Mouse (Mus musculus): ENCODE results near the gene Gm42417. TPM values are rescaled to one million over a fixed set of nuclear protein-coding genes. Genes with fewer than 3 reads are reported as not detected.
"Not testable (repeated sequence)": the region's sequence is repeated elsewhere in the genome, so short reads cannot be mapped to it uniquely, and the experiment has no call there.

The Gm42417 gene
- polyA plus RNA-seq, 1 experiment from 2014 or later: 0.50 TPM

DNA sequence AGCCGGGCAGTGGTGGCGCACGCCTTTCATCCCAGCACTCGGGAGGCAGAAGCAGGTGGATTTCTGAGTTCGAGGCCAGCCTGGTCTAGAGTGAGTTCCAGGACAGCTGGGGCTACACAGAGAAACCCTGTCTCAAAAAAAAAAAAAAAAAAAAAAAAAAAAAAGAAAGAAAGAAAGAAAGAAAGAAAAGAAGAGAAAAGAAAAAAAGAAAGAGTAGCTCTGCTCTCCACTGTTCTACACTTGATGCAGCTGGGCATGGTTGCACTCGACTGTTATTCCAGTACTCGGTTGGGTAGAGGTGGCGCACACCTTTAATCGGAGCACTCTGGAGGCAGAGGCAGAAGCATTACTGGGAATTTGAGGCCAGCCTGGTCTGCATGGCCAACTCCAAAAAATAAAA lies 2.4 kb downstream of the Gm42417 start, which contains the start of gene Ankrd23:
Gene Ankrd23, minus strand, starts transcription at position 101 of the 400 bp plus-strand sequence.
- not testable (repeated sequence) for H3K9me3 ChIP-seq; H3K27me3 ChIP-seq; ATAC-seq (ENCODE audit: low FRiP score); H3K4me1 ChIP-seq; H3K4me2 ChIP-seq; H3K4me3 ChIP-seq (replicated peaks); H3K9ac ChIP-seq
- WGBS: 96% methylated on average over 9 of the region's 9 CpGs
- peak within 1 kb of the TSS; percentile 66 for H3K27ac ChIP-seq
- H3K36me3 ChIP-seq (replicated peaks): peaks cover 31% of the 10 kb centered on the region

- Histone ChIP-seq H3K36me3 (replicated peaks) (peaks cover 27% of the 10 kb centered on the region), H3K27me3 (no peaks in the 10 kb centered on the region), H3K4me3 (replicated peaks) (no peak overlapping the region), H3K4me1 (peaks cover 4% of the 10 kb centered on the region; the same call in 1 of the 2 replicates), H3K9me3 (no peaks in the 10 kb centered on the region), H3K4me2 (no peak overlapping the region), H3K9ac (no peak overlapping the region), H3K27ac (no peak overlapping the region)
- no peak for ATAC-seq (ENCODE audit: low FRiP score)
- WGBS: 85% methylated on average over 8 of the region's 8 CpGs
These were observed 2.9 kb downstream of the Gm42417 start for GRCm38 (mm10) chr1:36536397-36536728.

GRCm38 (mm10) chr1:36535477-36536396 lies 3.5 kb downstream of the Gm42417 start:
- WGBS: 84% methylated on average over 11 of the region's 11 CpGs
- H3K27ac ChIP-seq: no peak overlapping the region
- H3K27me3 ChIP-seq: no peaks in the 10 kb centered on the region
- peaks cover 27% of the 10 kb centered on the region for H3K36me3 ChIP-seq (replicated peaks)
- H3K9ac ChIP-seq: no peak overlapping the region
- no peak overlapping the region for H3K4me3 ChIP-seq (replicated peaks)
- H3K9me3 ChIP-seq: no peaks in the 10 kb centered on the region
- peaks cover 4% of the 10 kb centered on the region; the same call in 1 of the 2 replicates for H3K4me1 ChIP-seq
- H3K4me2 ChIP-seq: no peak overlapping the region
- ATAC-seq (ENCODE audit: low FRiP score): no peak

GRCm38 (mm10) chr1:36534595-36535058 lies 4.6 kb downstream of the Gm42417 start:
- no peak for ATAC-seq (ENCODE audit: low FRiP score)
- H3K36me3 ChIP-seq (replicated peaks): peaks cover 17% of the 10 kb centered on the region
- H3K27ac ChIP-seq: no peak overlapping the region
- peaks cover 8% of the 10 kb centered on the region; the same call in 1 of the 2 replicates for H3K4me1 ChIP-seq
- WGBS: 88% methylated on average over 6 of the region's 6 CpGs
- no peaks in the 10 kb centered on the region for H3K27me3 ChIP-seq
- H3K4me3 ChIP-seq (replicated peaks): no peak overlapping the region
- no peak overlapping the region for H3K9ac ChIP-seq
- no peak overlapping the region for H3K4me2 ChIP-seq
- no peaks in the 10 kb centered on the region for H3K9me3 ChIP-seq

- no peak overlapping the region for H3K4me3 ChIP-seq (replicated peaks)
- H3K36me3 ChIP-seq (replicated peaks): peaks cover 8% of the 10 kb centered on the region
- no peak overlapping the region for H3K9ac ChIP-seq
- H3K27ac ChIP-seq: no peak overlapping the region
- no peak overlapping the region for H3K4me2 ChIP-seq
- WGBS: 87% methylated on average over 6 of the region's 6 CpGs
- no peak for ATAC-seq (ENCODE audit: low FRiP score)
- peaks cover 11% of the 10 kb centered on the region for H3K4me1 ChIP-seq
- no peaks in the 10 kb centered on the region for H3K9me3 ChIP-seq
- H3K27me3 ChIP-seq: no peaks in the 10 kb centered on the region
These were observed 5.7 kb downstream of the Gm42417 start for GRCm38 (mm10) chr1:36533546-36533945.

DNA sequence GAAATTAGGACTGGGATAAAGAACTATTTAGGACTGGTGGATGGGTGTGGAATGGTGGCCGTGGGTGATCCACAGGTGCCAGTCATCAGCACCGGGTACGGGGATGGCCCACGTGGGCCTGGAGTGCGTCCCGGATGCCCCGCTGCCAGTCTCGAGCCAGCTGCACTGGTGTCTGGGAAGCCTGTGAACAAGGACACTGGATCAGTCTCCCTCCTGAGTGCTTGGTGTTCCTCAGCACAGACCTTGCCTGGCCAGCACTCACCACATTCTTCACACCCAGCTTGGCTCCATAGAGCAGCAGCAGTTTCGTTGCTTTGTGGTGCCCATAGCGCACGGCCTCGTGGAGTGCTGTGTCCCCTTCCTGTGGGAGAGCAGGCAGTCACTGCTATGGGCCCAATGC lies 7.8 kb downstream of the Gm42417 start:
- H3K9me3 ChIP-seq: no peaks in the 10 kb centered on the region
- H3K9ac ChIP-seq: no peak overlapping the region
- no peaks in the 10 kb centered on the region for H3K27me3 ChIP-seq
- peaks cover 11% of the 10 kb centered on the region for H3K36me3 ChIP-seq (replicated peaks)
- no peak overlapping the region for H3K4me2 ChIP-seq
- no peak overlapping the region for H3K4me3 ChIP-seq (replicated peaks)
- WGBS: 88% methylated on average over 12 of the region's 12 CpGs
- no peak overlapping the region for H3K27ac ChIP-seq
- H3K4me1 ChIP-seq: peaks cover 21% of the 10 kb centered on the region
- no peak for ATAC-seq (ENCODE audit: low FRiP score)

GRCm38 (mm10) chr1:36530962-36531361 lies 8.3 kb downstream of the Gm42417 start:
- Histone ChIP-seq H3K36me3 (replicated peaks) (peaks cover 15% of the 10 kb centered on the region), H3K4me2 (no peak overlapping the region), H3K27me3 (no peaks in the 10 kb centered on the region), H3K4me3 (replicated peaks) (no peak overlapping the region), H3K9me3 (no peaks in the 10 kb centered on the region), H3K4me1 (peaks cover 21% of the 10 kb centered on the region), H3K9ac (no peak overlapping the region), H3K27ac (peak overlapping the region; percentile 1; the same call in 1 of the 2 replicates)
- 94% methylated on average over 7 of the region's 7 CpGs for WGBS
- no peak for ATAC-seq (ENCODE audit: low FRiP score)

DNA sequence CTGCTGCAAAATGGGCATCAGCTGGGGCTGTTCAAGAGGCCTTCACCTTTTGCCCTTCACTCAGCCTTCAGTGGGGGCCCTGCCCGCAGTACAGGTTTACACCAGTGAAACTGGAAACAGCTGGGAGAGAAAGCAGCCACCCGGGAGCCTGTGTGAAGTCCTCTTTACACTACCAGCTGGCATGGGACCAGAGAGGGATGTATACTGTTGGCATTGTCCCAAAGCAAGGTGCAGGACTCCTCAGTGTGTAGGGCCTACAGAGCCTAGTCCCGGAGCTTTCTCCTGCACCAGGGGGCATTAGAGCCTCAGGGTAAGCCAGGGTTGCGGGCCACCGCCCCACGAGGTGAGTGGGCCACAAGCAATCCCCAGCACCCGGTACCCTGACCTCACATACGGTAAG lies 8.7 kb downstream of the Gm42417 start:
- no peak for ATAC-seq (ENCODE audit: low FRiP score)
- WGBS: 75% methylated on average over 8 of the region's 8 CpGs
- H3K27me3 ChIP-seq: no peaks in the 10 kb centered on the region
- no peak overlapping the region for H3K4me3 ChIP-seq (replicated peaks)
- no peak overlapping the region for H3K4me2 ChIP-seq
- H3K9ac ChIP-seq: no peak overlapping the region
- peaks cover 20% of the 10 kb centered on the region for H3K36me3 ChIP-seq (replicated peaks)
- peaks cover 21% of the 10 kb centered on the region for H3K4me1 ChIP-seq
- H3K9me3 ChIP-seq: no peaks in the 10 kb centered on the region
- H3K27ac ChIP-seq: peak overlapping the region; percentile 1; the same call in 1 of the 2 replicates

DNA sequence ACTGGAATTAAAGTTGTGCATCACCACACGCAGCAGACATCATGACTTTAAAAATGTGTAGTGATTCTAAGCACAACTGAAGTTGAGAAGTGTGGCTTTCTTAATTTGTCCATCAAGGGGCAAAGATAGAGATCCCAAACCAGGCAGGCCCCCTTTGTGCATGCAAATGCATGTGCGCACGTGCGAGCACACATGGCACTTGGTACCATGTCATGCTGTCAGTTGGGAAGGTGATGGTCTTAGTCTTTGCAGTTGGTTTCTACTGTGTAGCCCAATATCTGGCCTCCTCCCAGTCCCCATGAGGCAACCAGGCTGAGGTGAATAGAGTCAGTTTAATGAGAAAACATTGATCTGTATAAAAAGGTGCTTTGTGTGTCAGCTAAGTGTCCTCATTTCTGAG lies 9.4 kb downstream of the Gm42417 start:
- WGBS: 94% methylated on average over 4 of the region's 4 CpGs
- no peak overlapping the region for H3K27ac ChIP-seq
- H3K9ac ChIP-seq: no peak overlapping the region
- no peaks in the 10 kb centered on the region for H3K9me3 ChIP-seq
- H3K4me1 ChIP-seq: peaks cover 21% of the 10 kb centered on the region
- no peaks in the 10 kb centered on the region for H3K27me3 ChIP-seq
- H3K4me2 ChIP-seq: no peak overlapping the region
- peaks cover 26% of the 10 kb centered on the region for H3K36me3 ChIP-seq (replicated peaks)
- no peak overlapping the region for H3K4me3 ChIP-seq (replicated peaks)
- no peak for ATAC-seq (ENCODE audit: low FRiP score)

- no peak overlapping the region for H3K4me3 ChIP-seq (replicated peaks)
- ATAC-seq (ENCODE audit: low FRiP score): no peak
- peaks cover 21% of the 10 kb centered on the region for H3K4me1 ChIP-seq
- no peak overlapping the region for H3K9ac ChIP-seq
- no peak overlapping the region for H3K27ac ChIP-seq
- peaks cover 32% of the 10 kb centered on the region for H3K36me3 ChIP-seq (replicated peaks)
- WGBS: 88% methylated on average over 4 of the region's 4 CpGs
- no peaks in the 10 kb centered on the region for H3K9me3 ChIP-seq
- no peaks in the 10 kb centered on the region for H3K27me3 ChIP-seq
- H3K4me2 ChIP-seq: no peak overlapping the region
These were observed 10.0 kb downstream of the Gm42417 start for GRCm38 (mm10) chr1:36529274-36529673.

GRCm38 (mm10) chr1:36528351-36528750 lies 10.9 kb downstream of the Gm42417 start:
- Histone ChIP-seq H3K4me1 (peaks cover 21% of the 10 kb centered on the region), H3K27me3 (no peaks in the 10 kb centered on the region), H3K9me3 (no peaks in the 10 kb centered on the region), H3K4me2 (no peak overlapping the region), H3K27ac (peak overlapping the region; percentile 81), H3K9ac (no peak overlapping the region), H3K36me3 (replicated peaks) (peaks cover 41% of the 10 kb centered on the region), H3K4me3 (replicated peaks) (no peak overlapping the region)
- 6% methylated on average over 1 of the region's 1 CpGs for WGBS
- peak; percentile 59 for ATAC-seq (ENCODE audit: low FRiP score)

GRCm38 (mm10) chr1:36526903-36527302 lies 12.3 kb downstream of the Gm42417 start:
- H3K4me2 ChIP-seq: no peak overlapping the region
- H3K4me1 ChIP-seq: peaks cover 21% of the 10 kb centered on the region
- no peaks in the 10 kb centered on the region for H3K9me3 ChIP-seq
- WGBS: 94% methylated on average over 10 of the region's 10 CpGs
- no peaks in the 10 kb centered on the region for H3K27me3 ChIP-seq
- no peak for ATAC-seq (ENCODE audit: low FRiP score)
- peaks cover 53% of the 10 kb centered on the region for H3K36me3 ChIP-seq (replicated peaks)
- no peak overlapping the region for H3K9ac ChIP-seq
- H3K27ac ChIP-seq: no peak overlapping the region
- no peak overlapping the region for H3K4me3 ChIP-seq (replicated peaks)

DNA sequence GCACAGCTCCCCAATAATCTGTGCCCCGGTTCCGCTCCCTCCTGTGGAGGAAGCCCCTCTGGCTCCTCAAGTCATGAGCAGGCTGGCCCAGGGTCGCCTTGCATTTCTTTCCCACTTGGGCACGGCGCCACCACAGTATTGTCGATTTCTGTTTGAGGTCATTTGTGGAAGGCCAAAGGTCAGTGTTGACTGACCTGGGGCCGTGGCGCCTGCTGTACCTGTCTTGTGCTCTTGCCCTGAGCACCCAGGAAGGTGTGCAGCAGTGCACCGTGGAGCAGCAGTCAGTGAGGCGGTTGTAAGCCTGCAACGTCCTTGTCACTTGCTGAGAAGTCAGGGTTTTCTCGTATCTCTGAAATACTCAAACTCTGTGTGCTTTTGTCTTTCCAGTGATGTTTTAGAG lies 13.5 kb downstream of the Gm42417 start:
- Histone ChIP-seq H3K4me2 (no peak overlapping the region), H3K27me3 (no peaks in the 10 kb centered on the region), H3K4me3 (replicated peaks) (no peak overlapping the region), H3K27ac (0 out of 2 replicates have a peak overlapping the region, but pooled peaks have one; percentile 60), H3K4me1 (peaks cover 21% of the 10 kb centered on the region), H3K9ac (no peak overlapping the region), H3K9me3 (no peaks in the 10 kb centered on the region), H3K36me3 (replicated peaks) (peaks cover 60% of the 10 kb centered on the region)
- no peak for ATAC-seq (ENCODE audit: low FRiP score)
- 91% methylated on average over 12 of the region's 12 CpGs for WGBS

All from forebrain, embryonic 12.5 days (tissue).